Mouse (Mus musculus): ENCODE results near the gene Plekha1.

GRCm38 (mm10) chr7:130938896-130939295 is 73.3 kb downstream of the Plekha1 start:
- no peak for TF ChIP-seq CTCF (IDR thresholded peaks at IDR 0.05; ENCODE audit: borderline replicate concordance, insufficient read depth, low read length)
- TF ChIP-seq POLR2A (IDR thresholded peaks at IDR 0.05; ENCODE audit: low read depth, low read length) = no peak

Measured in embryonic fibroblast, embryonic 13.5 days (primary cell).